Mouse (Mus musculus): ENCODE measurements around the gene Gtf2ird2.

GRCm38 (mm10) chr5:134141236-134141635 lies 42.6 kb upstream of the Gtf2ird2 start:
- no peak for TF ChIP-seq CTCF (IDR thresholded peaks at IDR 0.05)
- TF ChIP-seq EP300 (IDR thresholded peaks at IDR 0.05) = no peak

All from lung, postnatal 0 days (tissue).